Mouse (Mus musculus): Measurements from ENCODE around the gene Wbp1l.

DNA sequence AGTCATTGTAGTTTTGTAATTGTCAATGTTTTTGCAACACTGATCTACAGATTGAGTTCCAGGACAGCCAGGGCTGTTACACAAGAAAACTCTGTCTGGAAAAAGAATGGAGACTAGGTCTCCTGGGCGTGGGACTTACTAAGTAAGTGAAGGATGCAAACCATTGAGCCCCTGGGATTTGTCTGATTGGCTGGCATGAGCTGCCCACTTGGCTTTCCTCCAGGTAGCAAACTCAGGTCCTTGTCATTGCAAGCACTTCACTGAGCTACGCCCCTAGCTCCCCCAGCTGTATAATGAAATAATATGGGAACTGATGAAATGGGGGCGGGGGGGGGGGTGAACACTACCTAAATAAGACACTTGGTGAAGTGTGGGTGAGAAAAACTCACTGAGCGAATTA lies 94.3 kb downstream of the Wbp1l start:
- TF ChIP-seq POLR2A (IDR thresholded peaks at IDR 0.05; ENCODE audit: control insufficient read depth, low read depth, low read length) (no peak), CTCF (IDR thresholded peaks at IDR 0.05; ENCODE audit: control insufficient read depth, insufficient read depth, insufficient replicate concordance, low read depth, low read length) (no peak)
